Mouse (Mus musculus) hindbrain, embryonic 10.5 days (tissue): ENCODE measurements around the gene Gm5678. TPM values are rescaled to one million over a fixed set of nuclear protein-coding genes. Genes with fewer than 3 reads are reported as not detected.

Experiments used
- polyA plus RNA-seq: library from polyadenylated mRNA; unstranded; fragments of >200 nt; fragmentation: Nextera tagmentation; extraction: Ambion mirVana; gene quantifications from 2 replicates; pipeline ENCODE4 v1.2.1, GENCODE M21; 2016

Gene Gm5678
- polyA plus RNA-seq, 1 experiment from 2014 or later, result not detected

Other genes starting within 250 kb of the Gm5678 start
- gene Setd4, start 24.0 kb upstream of the Gm5678 start, polyA plus RNA-seq, result 11.4 and 14.3 TPM in 2 replicates
- 85.4 and 103 TPM in 2 replicates for gene Cbr1, start 22.2 kb upstream of the Gm5678 start, polyA plus RNA-seq
- 1.3 and 1.5 TPM in 2 replicates for gene Cbr3, start 55.1 kb downstream of the Gm5678 start, polyA plus RNA-seq
- gene Dop1b, start 83.8 kb downstream of the Gm5678 start, polyA plus RNA-seq, result 12.0 and 20.2 TPM in 2 replicates
- 24.7 and 29.2 TPM in 2 replicates for gene Morc3, start 204.0 kb downstream of the Gm5678 start, polyA plus RNA-seq